Mouse (Mus musculus) heart, adult 8-10 months (tissue): ENCODE measurements around the gene Fam104a. TPM values are rescaled to one million over a fixed set of nuclear protein-coding genes. Genes with fewer than 3 reads are reported as not detected.

Experiments used
- DNase-seq: peaks from one replicate; pipeline ENCODE4 v3.0.0; 2022; ENCODE audit warnings: low spot score
- total RNA-seq, 4 experiments: library from RNA; stranded (reverse); gene quantifications; 2 replicates each; pipeline ENCODE4 v1.2.4; 2022

Fam104a gene
- total RNA-seq, 4 experiments from 2014 or later, result 15.0 to 16.7 (median 15.8) TPM

- peak; percentile 79 for DNase-seq
These were observed 19.8 kb upstream of the Fam104a start for GRCm38 (mm10) chr11:113703758-113704157.

GRCm38 (mm10) chr11:113699643-113700042 lies 15.7 kb upstream of the Fam104a start:
- no peak for DNase-seq

- DNase-seq, result peak; percentile 34
These were observed 14.1 kb upstream of the Fam104a start for GRCm38 (mm10) chr11:113698013-113698545.

- no peak for DNase-seq
These were observed 13.6 kb upstream of the Fam104a start for GRCm38 (mm10) chr11:113697571-113697970.

GRCm38 (mm10) chr11:113691851-113692250 lies 7.9 kb upstream of the Fam104a start:
- no peak for DNase-seq

GRCm38 (mm10) chr11:113691318-113691717 lies 7.4 kb upstream of the Fam104a start:
- DNase-seq, result no peak

- DNase-seq, result no peak
These were observed 6.6 kb upstream of the Fam104a start for GRCm38 (mm10) chr11:113690506-113690905.

GRCm38 (mm10) chr11:113687031-113687430 lies 3.1 kb upstream of the Fam104a start:
- DNase-seq, result no peak

- no peak for DNase-seq
These were observed 912 bp upstream of the Fam104a start for GRCm38 (mm10) chr11:113684707-113685426.

- no peak for DNase-seq
These were observed 363 bp downstream of the Fam104a start for GRCm38 (mm10) chr11:113683627-113683956.

GRCm38 (mm10) chr11:113682897-113683626 lies 893 bp downstream of the Fam104a start:
- peak; percentile 13 for DNase-seq

- DNase-seq, result no peak
These were observed 2.0 kb downstream of the Fam104a start for GRCm38 (mm10) chr11:113681979-113682378.

GRCm38 (mm10) chr11:113680954-113681353 lies 3.0 kb downstream of the Fam104a start:
- no peak for DNase-seq

GRCm38 (mm10) chr11:113678373-113678772 lies 5.6 kb downstream of the Fam104a start:
- no peak for DNase-seq

- no peak for DNase-seq
These were observed 6.6 kb downstream of the Fam104a start for GRCm38 (mm10) chr11:113677378-113677777.

- DNase-seq, result no peak
These were observed 7.1 kb downstream of the Fam104a start for GRCm38 (mm10) chr11:113676847-113677246.

- DNase-seq, result no peak
These were observed 9.4 kb downstream of the Fam104a start for GRCm38 (mm10) chr11:113674595-113674994.

GRCm38 (mm10) chr11:113673614-113674013 lies 10.3 kb downstream of the Fam104a start:
- no peak for DNase-seq

GRCm38 (mm10) chr11:113669711-113670110 lies 14.2 kb downstream of the Fam104a start:
- no peak for DNase-seq

- no peak for DNase-seq
These were observed 15.1 kb downstream of the Fam104a start for GRCm38 (mm10) chr11:113668857-113669256.

- no peak for DNase-seq
These were observed 16.3 kb downstream of the Fam104a start for GRCm38 (mm10) chr11:113667704-113668103.

- DNase-seq, result no peak
These were observed 16.8 kb downstream of the Fam104a start for GRCm38 (mm10) chr11:113667122-113667521.

- no peak for DNase-seq
These were observed 17.3 kb downstream of the Fam104a start for GRCm38 (mm10) chr11:113666648-113667047.
